Mouse (Mus musculus) frontal cortex, adult (tissue): Measurements from ENCODE around the gene Tshz2.

Experiments
- ATAC-seq: cut with Nextera tagmentation; 2 replicates; pipeline ENCODE4 v1.9.2; 2017; ENCODE audit warnings: mild to moderate bottlenecking, moderate library complexity, mixed read lengths; ENCODE audit not compliant: low TSS enrichment

Gene Tshz2

DNA sequence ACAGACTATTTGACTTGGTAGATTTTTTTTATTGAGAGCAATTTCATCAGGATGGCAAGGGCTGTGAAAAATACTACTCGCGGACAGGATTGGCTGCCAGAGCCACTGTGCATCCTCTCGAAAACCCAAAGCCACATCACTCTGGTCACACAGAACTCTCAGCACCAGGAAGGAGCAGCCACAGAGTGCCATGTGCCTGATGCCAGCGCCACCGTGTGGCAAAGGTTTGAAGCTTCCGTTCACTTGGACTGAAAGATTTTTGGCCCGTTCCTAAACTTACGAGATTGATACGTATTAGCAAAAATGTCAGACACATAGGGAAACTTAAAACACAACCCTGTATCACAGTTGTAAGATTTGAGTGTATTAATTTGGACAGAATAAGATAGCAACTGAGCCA, 471.0 kb downstream of the Tshz2 start:
- ATAC-seq: peak; percentile 78; the same call in 1 of the 2 replicates

DNA sequence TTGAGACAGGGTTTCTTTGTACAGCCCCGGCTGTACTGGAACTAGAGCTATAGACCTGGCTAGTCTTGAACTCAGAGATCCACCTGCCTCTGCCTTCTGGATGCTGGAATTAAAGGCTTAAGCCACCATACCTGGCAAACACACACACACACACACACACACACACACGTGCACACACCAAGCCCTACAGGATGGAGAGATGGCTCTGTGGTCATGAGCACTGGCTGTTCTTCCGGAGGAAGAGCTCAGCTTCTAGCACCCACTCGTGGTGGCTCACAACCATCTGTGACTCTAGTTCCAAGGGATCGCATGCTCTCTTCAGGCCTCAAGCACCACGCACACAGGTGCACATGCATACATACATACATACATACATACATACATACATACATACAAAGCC, 471.6 kb downstream of the Tshz2 start:
- ATAC-seq: no peak

DNA sequence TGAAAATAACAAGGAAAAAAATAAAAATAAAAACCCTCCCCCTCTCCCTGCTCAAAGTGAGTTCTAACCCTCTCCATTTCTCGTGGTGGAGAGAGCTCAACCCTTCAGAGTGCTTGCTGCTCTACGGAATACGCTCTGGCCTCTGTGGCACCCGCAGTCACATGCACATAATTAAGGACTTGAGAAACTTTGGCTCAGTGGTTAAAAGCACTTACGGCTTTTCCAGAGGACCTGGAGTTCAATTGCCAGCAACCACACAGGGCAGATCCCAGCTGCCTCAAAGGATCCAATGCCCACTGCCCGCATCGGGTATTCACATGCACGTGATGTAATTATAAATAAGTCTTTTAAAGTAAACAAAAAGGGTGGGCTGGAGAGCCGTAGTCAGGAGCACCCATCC, 473.2 kb downstream of the Tshz2 start:
- no peak for ATAC-seq

DNA sequence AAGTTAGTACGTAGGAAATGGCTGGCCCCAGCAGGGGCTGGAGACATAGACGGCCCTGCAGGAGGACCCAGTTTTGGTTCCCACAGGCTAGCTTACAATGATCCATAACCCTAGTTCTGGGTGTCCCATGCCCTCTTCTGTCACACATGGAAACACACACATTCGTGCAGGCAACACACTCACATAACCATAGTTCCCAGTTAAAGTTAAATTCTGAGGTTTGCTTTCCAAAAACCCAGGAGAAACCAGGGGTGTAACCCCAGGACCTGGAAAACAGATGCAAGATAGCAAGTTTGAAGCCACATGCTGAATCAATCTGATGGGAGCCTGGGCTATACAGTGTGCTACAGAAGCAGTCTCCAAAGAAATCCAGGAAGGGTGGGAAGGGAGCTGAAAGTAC, 475.0 kb downstream of the Tshz2 start:
- ATAC-seq: no peak

DNA sequence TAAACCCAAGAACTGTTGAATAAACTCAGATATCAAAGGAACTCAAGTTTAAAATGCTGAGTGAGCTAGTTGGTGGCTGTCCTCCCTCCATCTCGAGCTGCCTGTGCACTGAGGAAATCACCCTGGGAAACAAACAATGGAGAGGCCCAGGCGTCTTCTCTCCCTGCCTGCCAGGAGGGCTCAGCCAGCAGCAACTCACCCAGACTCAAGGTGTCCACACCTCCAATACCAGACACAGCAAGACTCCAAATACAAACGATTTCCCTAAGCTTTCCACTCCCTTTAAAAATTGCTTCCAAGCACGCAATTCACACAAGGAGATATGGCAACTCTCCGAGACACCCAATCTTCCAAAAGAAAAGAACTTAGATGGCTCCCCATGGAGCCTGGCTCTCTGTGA, 476.7 kb downstream of the Tshz2 start:
- no peak for ATAC-seq

DNA sequence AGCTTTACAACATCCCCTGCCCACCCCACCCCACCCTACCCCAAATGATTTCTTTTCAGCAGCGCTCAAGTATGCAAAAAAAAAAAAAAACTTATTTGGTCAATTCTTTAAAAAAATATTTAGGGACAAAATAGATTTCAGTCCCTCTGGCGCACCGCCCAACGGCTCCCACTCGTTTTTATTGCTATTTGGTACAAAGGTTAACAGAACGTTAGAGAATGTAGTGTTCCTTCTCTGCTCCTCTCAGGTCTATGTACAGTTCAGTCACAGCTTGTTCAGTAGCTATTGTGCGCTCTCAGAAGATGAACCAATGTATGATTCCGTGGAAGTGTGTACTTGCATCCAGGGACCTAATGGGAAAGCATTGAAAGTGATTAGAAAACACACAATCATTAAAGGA, 477.5 kb downstream of the Tshz2 start:
- ATAC-seq: no peak

DNA sequence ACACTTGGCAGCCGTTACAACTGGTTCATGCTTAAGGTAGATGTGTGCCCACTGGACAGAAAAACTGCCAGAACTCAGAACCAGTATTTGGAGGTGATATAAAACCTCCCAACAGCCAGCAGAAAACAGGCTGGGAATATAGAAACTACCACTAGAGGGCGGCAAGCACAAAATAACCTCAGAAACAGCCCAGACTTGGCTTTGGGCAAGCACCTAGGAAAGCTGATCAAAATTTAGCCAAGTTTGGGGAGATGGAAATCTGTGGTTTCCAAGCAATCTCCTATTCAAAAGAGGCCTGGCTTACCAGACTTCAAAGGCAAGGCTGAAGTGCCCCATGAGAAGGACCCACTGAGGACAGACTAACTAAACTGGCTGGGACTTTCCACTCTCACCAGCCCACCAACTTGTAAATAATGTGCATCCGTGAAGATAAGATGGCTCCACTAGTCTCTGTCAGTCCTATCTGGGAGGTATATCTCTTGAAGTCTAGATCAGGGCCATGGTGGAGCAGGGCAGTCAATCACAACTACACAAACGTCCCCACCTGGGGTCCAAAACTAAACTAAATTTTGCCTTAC, 484.0 kb downstream of the Tshz2 start:
- peak; percentile 89 for ATAC-seq

DNA sequence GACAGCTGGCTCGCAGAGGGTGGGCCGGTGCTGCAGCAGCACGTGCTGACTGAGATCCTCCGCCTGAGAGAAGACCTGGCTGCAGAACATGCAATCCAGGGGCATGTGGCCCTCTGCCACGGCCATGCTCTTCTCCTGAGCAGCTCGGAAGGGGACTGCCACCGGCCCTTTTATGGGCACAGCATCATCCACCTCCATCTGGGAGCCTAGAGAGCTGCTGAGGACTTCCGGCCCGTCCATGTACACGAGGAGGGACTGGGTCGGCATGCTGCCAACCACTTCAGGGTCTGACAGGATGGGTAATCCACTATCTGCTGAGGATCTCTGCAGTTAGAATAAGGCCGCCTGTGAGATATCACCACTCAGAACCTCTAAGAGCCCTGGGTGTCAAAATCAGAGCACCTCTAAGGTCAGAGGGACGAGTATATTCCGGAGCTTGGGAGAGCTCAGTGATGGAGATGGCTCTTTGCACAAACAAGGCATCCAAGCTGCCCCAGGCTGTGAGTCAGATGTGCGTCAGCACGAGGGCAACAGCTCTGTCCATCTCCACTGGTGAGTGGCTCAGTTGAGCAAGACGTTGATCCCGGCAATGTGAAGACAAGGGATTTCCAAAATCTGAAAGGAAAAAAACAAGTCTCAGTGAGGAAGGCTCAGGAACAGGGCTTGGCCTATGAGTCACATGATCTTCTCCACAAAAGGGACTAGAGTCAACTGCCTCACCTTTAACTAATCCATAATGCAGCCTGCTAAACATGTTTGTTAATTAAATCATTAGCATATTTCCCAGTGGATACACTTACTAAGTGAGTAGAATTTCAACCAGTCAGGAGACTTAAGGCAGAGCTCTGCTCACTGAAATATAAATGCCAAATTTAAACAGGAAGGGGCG, 487.6 kb downstream of the Tshz2 start:
- no peak for ATAC-seq
